Mouse (Mus musculus): ENCODE results near the gene Inpp5b. TPM values are rescaled to one million over a fixed set of nuclear protein-coding genes. Genes with fewer than 3 reads are reported as not detected.

The Inpp5b gene
- polyA plus RNA-seq, 1 experiment, result 26.9 TPM

DNA sequence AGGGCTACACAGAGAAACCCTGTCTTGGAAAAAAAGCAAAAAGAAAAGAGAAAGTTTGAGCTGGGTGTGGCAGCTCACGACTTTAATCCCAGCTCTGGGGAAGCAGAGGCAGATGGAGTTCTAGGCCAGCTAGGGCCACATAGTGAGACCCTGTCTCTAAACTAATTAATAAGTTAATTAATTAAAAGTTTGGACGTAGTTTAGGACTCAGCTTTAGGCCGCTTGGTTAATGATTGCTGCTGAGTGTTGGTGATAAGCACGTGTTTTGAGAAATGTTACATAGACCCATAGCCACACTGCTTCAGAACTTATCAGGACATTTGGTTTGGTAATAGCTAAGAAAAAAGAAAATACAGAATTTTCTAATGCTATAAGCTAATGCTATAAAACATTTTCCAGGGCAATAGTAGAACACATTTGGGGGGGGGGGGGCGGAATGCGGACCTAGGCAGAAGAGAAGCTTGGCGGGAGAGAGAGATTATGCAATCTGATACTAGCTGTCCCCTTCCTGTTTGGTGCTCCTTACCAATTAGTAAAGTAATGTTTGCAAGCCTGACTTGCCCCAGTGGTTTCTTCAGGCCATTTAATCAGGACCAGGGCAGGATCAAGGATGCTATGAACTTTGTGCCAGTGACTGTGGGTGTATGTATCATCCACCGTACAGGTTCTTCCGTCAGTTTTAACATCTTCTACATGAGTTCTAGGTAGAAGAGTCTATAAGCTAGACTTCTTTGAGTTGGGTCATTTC lies 67.7 kb downstream of the Inpp5b start:
- H3K4me3 ChIP-seq (ENCODE audit: control insufficient read depth, low read depth, low read length), result no peak overlapping the region
- H3K27ac ChIP-seq (ENCODE audit: control insufficient read depth, insufficient read depth, low read depth, low read length), result no peak overlapping the region
- TF ChIP-seq CTCF (IDR thresholded peaks at IDR 0.05; ENCODE audit: control insufficient read depth, insufficient read depth, insufficient replicate concordance, low read depth, low read length) (no peak), POLR2A (IDR thresholded peaks at IDR 0.05; ENCODE audit: control insufficient read depth, low read depth, low read length) (no peak)
- peaks cover 4% of the 10 kb centered on the region for H3K36me3 ChIP-seq (ENCODE audit: control insufficient read depth, insufficient read depth, low read length)
- peaks cover 6% of the 10 kb centered on the region for H3K4me1 ChIP-seq (ENCODE audit: control insufficient read depth, insufficient read depth, low read length)
- no peaks in the 10 kb centered on the region for H3K27me3 ChIP-seq (ENCODE audit: control insufficient read depth, insufficient read depth, low read length)

DNA sequence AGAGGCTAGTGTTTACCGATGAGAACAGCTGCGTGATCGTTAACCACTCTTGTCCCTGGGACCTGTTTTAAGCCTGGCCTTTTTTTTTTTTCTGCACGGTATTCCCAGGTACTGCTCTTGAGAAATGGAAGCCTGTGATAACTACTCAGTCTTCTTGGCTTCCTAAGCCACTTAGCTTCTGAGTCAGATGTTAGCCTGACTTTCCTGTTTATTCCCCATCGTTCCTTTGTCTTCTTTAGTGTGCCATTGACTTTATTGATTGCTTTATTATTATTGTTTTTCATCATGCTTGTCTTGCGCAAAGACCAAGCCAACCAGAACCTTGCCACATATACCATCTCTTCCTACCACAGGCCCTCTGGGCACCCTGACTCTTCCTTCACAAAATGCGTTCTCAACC lies 68.4 kb downstream of the Inpp5b start:
- TF ChIP-seq POLR2A (IDR thresholded peaks at IDR 0.05; ENCODE audit: control insufficient read depth, low read depth, low read length) (no peak), CTCF (IDR thresholded peaks at IDR 0.05; ENCODE audit: control insufficient read depth, insufficient read depth, insufficient replicate concordance, low read depth, low read length) (no peak)
- Histone ChIP-seq H3K36me3 (ENCODE audit: control insufficient read depth, insufficient read depth, low read length) (peaks cover 3% of the 10 kb centered on the region), H3K4me3 (ENCODE audit: control insufficient read depth, low read depth, low read length) (no peak overlapping the region), H3K27ac (ENCODE audit: control insufficient read depth, insufficient read depth, low read depth, low read length) (no peak overlapping the region), H3K4me1 (ENCODE audit: control insufficient read depth, insufficient read depth, low read length) (peaks cover 6% of the 10 kb centered on the region), H3K27me3 (ENCODE audit: control insufficient read depth, insufficient read depth, low read length) (no peaks in the 10 kb centered on the region)

DNA sequence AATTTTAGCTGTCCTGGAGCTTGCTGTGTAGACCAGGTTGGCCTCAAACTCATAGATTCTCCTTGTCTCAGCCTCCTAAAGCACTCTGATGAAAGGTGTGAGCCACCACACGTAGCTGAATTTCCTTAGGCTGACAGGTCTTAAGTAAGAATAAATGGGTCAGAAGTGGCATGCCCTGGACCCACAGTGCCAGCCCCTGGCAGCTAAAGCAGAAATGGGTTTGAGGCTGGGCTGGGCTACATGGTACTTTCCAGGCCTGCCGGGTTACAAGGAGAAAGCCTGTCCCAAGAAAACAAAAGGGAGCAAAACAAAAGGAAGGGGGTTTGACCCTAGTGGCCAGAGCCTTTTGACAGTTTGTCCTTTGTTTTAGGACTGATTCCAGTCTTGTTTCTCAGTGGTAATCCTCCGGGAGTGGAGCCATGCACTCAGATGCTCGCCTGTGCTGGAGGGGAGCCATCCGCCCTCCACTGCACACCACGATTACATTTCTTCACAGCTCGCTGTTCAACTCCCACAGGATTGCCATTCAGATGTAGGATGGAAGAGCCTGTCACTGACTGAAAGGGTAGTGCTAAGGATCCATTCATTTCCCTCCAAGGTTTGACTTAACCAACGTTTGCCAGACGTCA lies 69.8 kb downstream of the Inpp5b start:
- Histone ChIP-seq H3K4me1 (ENCODE audit: control insufficient read depth, insufficient read depth, low read length) (peaks cover 6% of the 10 kb centered on the region), H3K36me3 (ENCODE audit: control insufficient read depth, insufficient read depth, low read length) (peaks cover 2% of the 10 kb centered on the region; the same call in 1 of the 2 replicates), H3K27ac (ENCODE audit: control insufficient read depth, insufficient read depth, low read depth, low read length) (no peak overlapping the region), H3K27me3 (ENCODE audit: control insufficient read depth, insufficient read depth, low read length) (no peaks in the 10 kb centered on the region), H3K4me3 (ENCODE audit: control insufficient read depth, low read depth, low read length) (no peak overlapping the region)
- no peak for TF ChIP-seq CTCF (IDR thresholded peaks at IDR 0.05; ENCODE audit: control insufficient read depth, insufficient read depth, insufficient replicate concordance, low read depth, low read length)
- TF ChIP-seq POLR2A (IDR thresholded peaks at IDR 0.05; ENCODE audit: control insufficient read depth, low read depth, low read length), result no peak

DNA sequence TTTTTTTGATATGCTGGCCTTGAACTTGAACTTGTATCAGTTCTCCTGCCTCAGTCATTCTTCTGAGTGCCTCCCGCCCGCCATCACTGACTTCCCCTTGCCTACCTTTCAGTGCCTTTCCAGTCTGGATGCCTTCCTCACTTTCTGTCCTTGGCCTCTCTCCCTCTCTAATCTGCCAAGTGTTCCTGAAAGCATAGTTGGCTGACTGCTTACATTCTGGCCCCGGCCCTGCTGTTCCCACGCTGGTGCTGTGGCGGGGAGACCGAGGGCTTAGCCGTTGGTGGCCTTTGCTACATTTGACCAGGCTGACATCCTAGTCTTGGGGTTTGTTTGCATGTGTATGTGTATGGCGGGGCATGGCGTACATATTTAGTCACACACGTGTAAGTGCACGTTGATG lies 74.3 kb downstream of the Inpp5b start:
- H3K27ac ChIP-seq (ENCODE audit: control insufficient read depth, insufficient read depth, low read depth, low read length), result peak overlapping the region; percentile 22; the same call in 1 of the 2 replicates
- H3K27me3 ChIP-seq (ENCODE audit: control insufficient read depth, insufficient read depth, low read length), result no peaks in the 10 kb centered on the region
- H3K4me3 ChIP-seq (ENCODE audit: control insufficient read depth, low read depth, low read length), result no peak overlapping the region
- peaks cover 2% of the 10 kb centered on the region; the same call in 1 of the 2 replicates for H3K36me3 ChIP-seq (ENCODE audit: control insufficient read depth, insufficient read depth, low read length)
- no peak for TF ChIP-seq CTCF (IDR thresholded peaks at IDR 0.05; ENCODE audit: control insufficient read depth, insufficient read depth, insufficient replicate concordance, low read depth, low read length)
- TF ChIP-seq POLR2A (IDR thresholded peaks at IDR 0.05; ENCODE audit: control insufficient read depth, low read depth, low read length), result no peak
- no peaks in the 10 kb centered on the region; the same call in 1 of the 2 replicates for H3K4me1 ChIP-seq (ENCODE audit: control insufficient read depth, insufficient read depth, low read length)

DNA sequence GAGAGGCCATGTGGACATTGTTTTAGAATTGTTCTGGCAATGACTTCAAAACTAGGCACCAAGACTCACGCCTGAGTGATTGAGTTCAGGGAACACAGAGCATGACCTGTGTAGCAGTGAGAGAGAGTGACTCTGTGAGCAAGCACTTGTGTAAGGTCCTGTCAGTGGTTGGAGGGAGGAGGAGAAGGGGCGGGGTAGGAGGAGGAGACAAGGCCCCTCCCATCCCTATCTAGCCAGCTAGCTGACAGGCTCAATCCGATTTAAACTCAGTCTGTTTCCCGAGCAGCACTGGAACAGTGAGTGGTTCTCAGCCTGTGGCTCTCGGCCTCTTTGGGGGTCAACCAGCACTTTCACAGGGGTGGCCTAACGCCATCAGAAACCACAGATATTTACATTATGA lies 76.2 kb downstream of the Inpp5b start:
- H3K27me3 ChIP-seq (ENCODE audit: control insufficient read depth, insufficient read depth, low read length), result no peaks in the 10 kb centered on the region
- H3K4me3 ChIP-seq (ENCODE audit: control insufficient read depth, low read depth, low read length), result no peak overlapping the region
- no peaks in the 10 kb centered on the region; the same call in 1 of the 2 replicates for H3K4me1 ChIP-seq (ENCODE audit: control insufficient read depth, insufficient read depth, low read length)
- TF ChIP-seq POLR2A (IDR thresholded peaks at IDR 0.05; ENCODE audit: control insufficient read depth, low read depth, low read length), result no peak
- no peak for TF ChIP-seq CTCF (IDR thresholded peaks at IDR 0.05; ENCODE audit: control insufficient read depth, insufficient read depth, insufficient replicate concordance, low read depth, low read length)
- H3K36me3 ChIP-seq (ENCODE audit: control insufficient read depth, insufficient read depth, low read length), result peaks cover 4% of the 10 kb centered on the region
- H3K27ac ChIP-seq (ENCODE audit: control insufficient read depth, insufficient read depth, low read depth, low read length), result no peak overlapping the region

DNA sequence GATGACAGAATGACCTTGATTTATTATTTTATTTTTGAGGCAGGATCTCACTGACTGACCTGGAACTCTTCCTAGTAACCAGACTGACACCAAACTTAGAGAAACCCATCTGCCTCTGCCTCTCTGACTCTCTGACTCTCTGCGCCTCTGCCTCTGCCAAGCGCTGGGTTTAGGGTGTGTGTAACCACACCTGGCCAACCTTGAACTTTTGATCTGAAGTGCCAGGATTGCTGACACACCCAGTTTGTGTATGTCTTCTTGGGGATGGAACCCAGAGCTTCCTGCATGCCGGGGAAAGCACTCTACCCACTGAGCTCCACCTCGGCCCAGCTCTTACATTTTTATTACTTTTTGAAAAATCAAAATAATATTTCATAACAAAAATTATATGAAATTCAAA lies 77.2 kb downstream of the Inpp5b start:
- TF ChIP-seq CTCF (IDR thresholded peaks at IDR 0.05; ENCODE audit: control insufficient read depth, insufficient read depth, insufficient replicate concordance, low read depth, low read length) (no peak), POLR2A (IDR thresholded peaks at IDR 0.05; ENCODE audit: control insufficient read depth, low read depth, low read length) (no peak)
- H3K27ac ChIP-seq (ENCODE audit: control insufficient read depth, insufficient read depth, low read depth, low read length), result no peak overlapping the region
- H3K4me3 ChIP-seq (ENCODE audit: control insufficient read depth, low read depth, low read length), result no peak overlapping the region
- peaks cover 4% of the 10 kb centered on the region for H3K36me3 ChIP-seq (ENCODE audit: control insufficient read depth, insufficient read depth, low read length)
- H3K27me3 ChIP-seq (ENCODE audit: control insufficient read depth, insufficient read depth, low read length), result no peaks in the 10 kb centered on the region
- no peaks in the 10 kb centered on the region; the same call in 1 of the 2 replicates for H3K4me1 ChIP-seq (ENCODE audit: control insufficient read depth, insufficient read depth, low read length)

DNA sequence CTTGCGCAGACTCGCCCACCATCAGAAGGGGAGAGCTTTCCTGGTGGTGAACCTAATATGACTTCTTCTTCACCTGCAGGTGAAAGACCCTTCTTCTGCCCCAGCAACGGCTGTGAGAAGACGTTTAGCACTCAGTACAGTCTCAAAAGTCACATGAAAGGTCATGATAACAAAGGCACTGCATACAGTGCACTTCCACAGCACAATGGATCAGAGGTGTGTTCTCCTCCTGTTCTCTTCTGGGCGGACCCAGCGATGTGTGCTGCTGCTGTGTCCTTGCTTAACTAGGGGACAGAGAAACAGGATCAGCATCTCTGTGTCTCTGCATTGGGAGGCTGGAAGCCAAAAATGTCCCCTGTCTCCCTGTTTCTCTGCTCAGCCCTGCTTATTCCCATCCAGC lies 83.3 kb downstream of the Inpp5b start:
- Histone ChIP-seq H3K36me3 (ENCODE audit: control insufficient read depth, insufficient read depth, low read length) (peaks cover 5% of the 10 kb centered on the region), H3K27ac (ENCODE audit: control insufficient read depth, insufficient read depth, low read depth, low read length) (no peak overlapping the region), H3K4me1 (ENCODE audit: control insufficient read depth, insufficient read depth, low read length) (no peaks in the 10 kb centered on the region), H3K4me3 (ENCODE audit: control insufficient read depth, low read depth, low read length) (no peak overlapping the region), H3K27me3 (ENCODE audit: control insufficient read depth, insufficient read depth, low read length) (no peaks in the 10 kb centered on the region)
- TF ChIP-seq CTCF (IDR thresholded peaks at IDR 0.05; ENCODE audit: control insufficient read depth, insufficient read depth, insufficient replicate concordance, low read depth, low read length) (no peak), POLR2A (IDR thresholded peaks at IDR 0.05; ENCODE audit: control insufficient read depth, low read depth, low read length) (no peak)

All from testis, adult 2 months (tissue).